Mouse (Mus musculus) naive thymus-derived CD4-positive, alpha-beta T cell, adult 2 months (primary cell): ENCODE measurements at regions not wholly inside any gene's neighbourhood (a gene's known extent, or its start where the extent isn't known, plus 50 kb on each side); places are given as distances from the start of the nearest gene placed in this dataset.

Experiments
- DNase-seq: peaks from one replicate; pipeline ENCODE4 v3.0.0-alpha.2; 2011; ENCODE audit warnings: low read depth

- no peak for DNase-seq
Measured at GRCm38 (mm10) chr12:16268621-16269165, 342.1 kb downstream of the Lpin1 start.

DNA sequence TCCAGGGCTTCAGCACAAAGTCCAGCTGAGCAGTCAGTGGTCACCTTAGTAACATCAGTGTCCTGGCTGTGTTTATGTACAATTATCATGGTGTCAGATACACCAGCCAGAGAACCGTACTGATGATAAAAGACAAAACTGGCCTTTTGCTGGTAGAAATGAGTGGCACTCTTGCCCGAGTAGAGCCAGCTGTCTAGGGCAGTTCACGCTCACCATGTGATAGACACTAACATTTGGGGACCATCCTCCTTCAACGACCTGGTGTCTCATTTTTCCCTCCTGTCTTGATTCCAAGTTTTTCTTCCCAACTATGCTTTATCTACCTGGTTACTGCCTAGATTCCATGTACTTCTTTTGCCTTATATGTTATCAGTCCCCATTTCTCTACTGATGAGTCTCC lies 349.3 kb downstream of the Lpin1 start:
- DNase-seq: no peak

DNA sequence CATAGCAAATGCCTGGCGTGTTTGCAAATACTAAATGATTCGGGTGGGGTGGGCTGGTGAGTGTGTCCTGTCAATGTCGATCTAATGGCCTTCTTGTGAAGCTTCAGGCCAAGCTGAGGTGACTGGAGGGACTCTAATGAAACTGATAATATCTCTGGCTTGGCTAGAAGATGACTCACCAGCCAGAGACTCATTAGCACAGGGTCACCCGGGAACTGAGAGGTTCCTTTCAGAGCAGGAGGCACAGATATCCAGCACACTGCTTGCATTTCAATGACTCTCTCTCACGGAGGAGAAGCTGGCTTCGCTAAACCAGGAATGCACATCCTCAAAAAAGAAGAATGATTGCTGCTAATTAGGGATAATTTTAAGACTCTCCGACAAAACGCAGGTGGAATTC lies 349.8 kb downstream of the Lpin1 start:
- no peak for DNase-seq

DNA sequence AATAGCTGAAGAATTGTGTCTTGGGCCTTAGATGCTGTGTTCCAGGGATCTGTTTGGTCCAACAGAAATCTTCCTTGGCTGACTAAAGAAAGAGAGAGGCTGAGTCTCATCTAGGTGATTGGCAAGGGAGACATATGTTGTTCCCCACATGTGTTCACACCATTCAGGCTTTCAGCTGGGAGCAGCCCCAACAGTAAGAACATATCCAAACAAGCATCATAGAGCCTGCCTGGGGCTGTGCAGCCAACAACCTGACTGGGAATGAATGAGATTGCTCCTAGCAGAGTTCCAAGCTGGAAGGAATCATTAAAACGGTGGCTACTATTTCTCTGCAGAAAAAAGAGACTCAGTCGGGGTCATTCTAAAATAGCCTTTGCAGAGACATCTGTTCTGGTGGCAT lies 350.3 kb downstream of the Lpin1 start:
- DNase-seq: no peak

- DNase-seq: no peak
Measured at GRCm38 (mm10) chr12:16250621-16251020, 360.1 kb downstream of the Lpin1 start.

- DNase-seq: no peak
Measured at GRCm38 (mm10) chr12:16250096-16250495, 360.7 kb downstream of the Lpin1 start.

DNA sequence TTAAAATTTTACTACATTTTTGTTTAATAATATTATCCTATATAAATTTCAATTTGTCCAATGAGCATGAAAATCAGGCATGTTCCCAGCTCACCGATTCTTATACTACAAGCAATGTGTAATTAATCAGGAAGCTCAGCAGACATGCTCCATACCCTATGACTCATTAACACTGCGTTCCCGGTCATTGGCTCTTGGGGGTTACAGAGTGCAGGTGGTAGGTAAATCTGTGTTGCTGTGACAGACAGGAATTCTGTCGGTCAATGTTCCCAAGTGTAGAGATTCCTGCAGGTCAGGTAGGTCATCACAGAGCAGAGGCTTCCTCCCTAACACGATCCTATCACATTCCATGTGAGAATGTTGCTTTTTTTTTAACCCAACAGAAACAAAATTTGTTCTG lies 371.0 kb downstream of the Lpin1 start:
- DNase-seq: no peak

DNA sequence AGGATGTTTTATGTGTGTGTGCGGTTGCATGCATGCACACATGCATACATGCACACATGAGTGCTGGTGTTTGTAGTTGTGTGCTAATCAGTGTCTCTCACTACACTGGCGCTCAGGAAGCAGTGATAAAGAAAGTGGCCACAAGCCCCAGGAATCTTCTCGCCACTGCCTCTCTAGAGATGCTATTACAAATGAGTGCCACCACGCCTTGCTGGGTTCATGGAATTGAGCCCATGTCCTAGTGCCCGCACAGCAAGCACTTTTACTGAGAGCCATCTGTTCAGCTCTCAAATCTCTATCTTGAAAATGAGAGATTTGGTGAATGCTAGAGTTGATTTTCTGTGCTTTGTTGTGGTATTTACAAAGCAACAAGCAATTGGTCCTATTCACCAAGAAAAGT lies 373.3 kb downstream of the Lpin1 start:
- DNase-seq: no peak

DNA sequence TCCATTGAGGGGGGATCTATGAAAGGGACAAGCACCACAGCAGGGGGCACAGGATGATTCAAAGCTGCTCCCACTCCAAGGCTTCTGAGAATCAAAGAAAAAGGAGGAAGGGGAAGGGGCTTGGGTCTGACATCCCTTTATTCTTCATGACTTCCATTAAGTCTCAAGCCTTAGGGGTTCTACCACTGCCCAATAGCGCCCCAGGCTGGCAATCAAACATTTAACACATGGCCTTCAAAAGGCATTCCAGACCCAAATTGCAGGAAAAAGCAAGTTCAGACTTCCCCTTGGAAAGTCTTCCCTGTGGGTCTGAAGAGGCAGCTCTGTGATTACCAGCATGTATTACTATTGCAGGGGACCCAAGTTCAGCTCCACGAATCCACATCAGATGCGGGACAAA lies 377.2 kb downstream of the Lpin1 start:
- peak; percentile 24 for DNase-seq

DNA sequence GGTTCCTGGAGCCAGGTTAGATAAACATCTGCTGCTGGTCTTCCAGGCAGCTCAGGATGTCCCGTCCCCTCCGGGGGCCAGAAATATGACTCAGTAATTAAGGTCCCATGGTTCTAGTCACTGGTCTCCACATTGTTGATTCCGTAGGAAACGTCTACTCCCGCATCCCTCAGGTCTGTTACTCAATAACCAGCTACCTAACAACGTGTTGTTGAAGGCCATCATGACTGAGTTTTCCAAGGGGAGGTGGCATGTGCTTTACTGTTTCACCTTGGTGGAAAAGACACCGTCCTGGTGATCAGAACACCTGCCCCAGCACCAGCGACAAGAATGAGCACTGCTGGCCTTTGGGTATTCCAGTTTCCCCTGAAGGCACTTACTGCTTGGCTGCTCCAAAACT lies 377.9 kb downstream of the Lpin1 start:
- DNase-seq: no peak

- no peak for DNase-seq
Measured at GRCm38 (mm10) chr12:16232051-16232450, 378.7 kb downstream of the Lpin1 start.

- peak; percentile 54 for DNase-seq
Measured at GRCm38 (mm10) chr12:16231093-16231492, 379.7 kb downstream of the Lpin1 start.

DNA sequence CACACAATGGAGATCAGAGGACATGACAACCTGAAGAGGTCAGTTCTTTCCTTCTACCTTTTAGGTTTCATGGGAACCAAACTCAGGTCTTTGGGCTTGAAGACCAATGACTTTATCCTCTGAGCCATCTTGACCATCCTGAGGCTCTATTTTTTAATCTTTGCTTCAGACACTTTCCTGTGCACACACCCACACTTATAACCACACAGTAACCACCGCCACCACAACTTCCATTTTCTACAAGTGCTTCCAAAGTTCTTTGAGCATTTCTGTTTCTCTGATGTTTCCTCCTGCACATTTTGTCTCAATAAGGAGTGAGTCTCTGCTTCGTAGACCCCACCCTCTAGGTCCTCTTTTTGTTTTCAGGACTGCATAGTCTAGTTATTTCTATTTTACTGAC lies 385.3 kb downstream of the Lpin1 start:
- no peak for DNase-seq

DNA sequence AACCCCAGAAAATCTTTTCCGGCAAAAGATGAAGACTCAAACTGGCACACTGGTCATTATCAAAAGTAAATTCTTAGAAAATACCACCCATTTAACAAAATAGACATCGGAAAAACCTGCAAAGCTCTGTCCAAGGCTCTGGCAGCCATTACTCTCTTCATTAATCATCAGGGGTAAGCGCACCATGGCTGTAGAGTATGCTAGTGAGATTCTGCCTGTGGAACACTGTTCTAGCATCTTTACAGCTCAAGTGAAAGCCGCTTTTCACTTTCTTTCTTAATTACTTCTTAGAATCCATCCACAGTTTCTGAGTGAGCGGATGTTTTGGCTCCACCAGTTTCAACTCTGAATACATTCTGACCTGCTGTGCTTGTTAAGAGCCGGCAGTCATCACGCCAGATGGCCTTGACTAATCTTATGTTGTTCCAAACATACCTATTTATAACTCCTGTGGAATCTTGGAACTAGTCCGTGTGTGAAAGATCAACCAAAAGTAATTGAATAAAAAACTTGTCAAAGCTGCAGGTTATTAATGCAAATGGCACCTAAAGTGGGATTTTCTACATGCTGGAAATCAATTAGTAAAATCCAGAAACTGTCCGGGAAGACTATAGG lies 387.8 kb downstream of the Lpin1 start:
- DNase-seq: no peak

GRCm38 (mm10) chr12:16222205-16222604 lies 388.6 kb downstream of the Lpin1 start:
- DNase-seq: no peak

- no peak for DNase-seq
Measured at GRCm38 (mm10) chr12:16221142-16221541, 389.6 kb downstream of the Lpin1 start.

- DNase-seq: no peak
Measured at GRCm38 (mm10) chr12:16220561-16220960, 390.2 kb downstream of the Lpin1 start.

- DNase-seq: no peak
Measured at GRCm38 (mm10) chr12:16218906-16219305, 391.9 kb downstream of the Lpin1 start.

GRCm38 (mm10) chr12:16210553-16210952 lies 393.8 kb upstream of the Trib2 start:
- no peak for DNase-seq

- no peak for DNase-seq
Measured at GRCm38 (mm10) chr12:16210111-16210510, 393.4 kb upstream of the Trib2 start.

DNA sequence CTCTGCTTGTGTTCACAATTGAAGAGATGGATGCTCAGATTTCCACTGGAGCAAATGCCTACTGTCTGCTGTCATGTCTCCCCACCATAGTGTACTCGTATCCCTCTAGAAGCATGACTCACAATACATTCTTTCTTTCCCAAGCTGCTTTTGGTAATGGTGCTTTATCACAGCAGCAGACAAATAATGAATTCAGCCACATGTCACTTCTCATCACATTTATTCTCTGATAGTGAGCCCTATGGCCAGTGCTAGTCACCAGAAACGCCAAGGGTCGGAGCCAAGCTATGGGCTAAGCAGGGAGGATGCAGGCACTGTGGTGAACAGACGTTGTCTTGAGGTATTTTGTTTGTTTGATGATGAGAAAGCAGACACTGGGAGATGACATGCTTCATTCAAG lies 388.2 kb upstream of the Trib2 start:
- no peak for DNase-seq

GRCm38 (mm10) chr12:16196917-16197316 lies 380.2 kb upstream of the Trib2 start:
- DNase-seq: no peak

DNA sequence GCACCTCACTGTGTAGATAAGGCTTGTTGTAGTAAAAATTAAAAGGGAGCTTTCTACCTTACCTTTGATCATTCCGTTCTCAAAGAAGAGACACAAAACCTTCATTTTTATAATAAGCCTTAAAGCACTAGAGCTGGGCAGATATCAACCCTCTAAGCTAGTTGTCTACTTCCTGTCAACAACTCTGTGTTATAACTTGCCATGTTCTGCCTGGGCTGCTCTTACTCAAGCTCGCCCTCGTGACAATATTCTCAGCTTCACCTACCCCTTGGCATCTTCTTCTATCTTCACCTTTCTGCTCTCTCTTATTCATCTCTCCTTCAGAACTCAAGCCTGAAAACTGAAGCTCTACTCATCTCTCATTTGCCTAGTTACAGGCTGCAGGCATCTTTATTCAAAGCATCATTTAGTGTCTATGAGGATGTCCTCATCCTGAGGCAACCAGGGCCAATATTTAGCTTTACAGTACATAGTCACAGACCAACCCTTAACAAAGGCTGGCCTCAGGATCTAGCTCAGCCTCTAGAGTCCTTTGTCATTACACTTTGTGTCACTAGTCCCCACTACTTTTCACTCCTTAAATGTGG lies 375.2 kb upstream of the Trib2 start:
- peak; percentile 60 for DNase-seq

DNA sequence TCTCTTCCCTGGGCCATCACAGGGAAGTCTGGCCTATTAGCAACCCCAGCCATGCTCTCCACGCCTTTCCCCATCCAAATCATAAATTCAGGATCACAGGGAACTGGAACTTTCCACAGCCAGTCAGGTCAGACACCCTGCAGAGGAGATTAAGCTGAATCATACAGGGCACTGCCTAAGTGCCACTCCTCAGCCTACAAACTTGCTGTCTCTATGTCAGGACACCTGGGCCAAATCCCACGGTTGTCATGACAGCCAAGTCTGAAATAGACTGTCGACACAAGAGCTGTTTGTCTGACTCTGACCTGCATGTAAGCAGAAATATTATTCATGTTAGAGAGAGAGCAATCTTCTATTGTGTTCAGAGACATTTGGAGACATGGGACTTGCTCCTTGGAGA lies 374.0 kb upstream of the Trib2 start:
- DNase-seq: no peak
